Mouse (Mus musculus) liver, embryonic 11.5 days (tissue): ENCODE measurements at regions not wholly inside any gene's neighbourhood (a gene's known extent, or its start where the extent isn't known, plus 50 kb on each side); places are given as distances from the start of the nearest gene placed in this dataset.

ENCODE experiments used
- ATAC-seq: fragments of 200-750 bp; cut with Nextera tagmentation; replicated peaks from 2 replicates; pipeline ENCODE4 v1.8.0; 2017; ENCODE audit warnings: moderate number of reproducible peaks, mild to moderate bottlenecking, moderate TSS enrichment, moderate library complexity; ENCODE audit not compliant: low FRiP score
- DNase-seq: peaks from one replicate; pipeline ENCODE4 v3.0.0-alpha.2; 2017; ENCODE audit warnings: low spot score
- H3K27ac ChIP-seq: fragments of 300-500 bp; sonication (generic); 2 replicates; pipeline ENCODE4 v1.5.1; 2014; ENCODE audit warnings: mild to moderate bottlenecking, low read depth, low read length, control low read depth
- H3K27me3 ChIP-seq: fragments of 300-500 bp; sonication (generic); replicated peaks from 2 replicates; pipeline ENCODE4 v1.6.1; 2014; ENCODE audit warnings: low read length, mixed read lengths; ENCODE audit not compliant: control insufficient read depth, insufficient read depth
- H3K36me3 ChIP-seq: fragments of 300-500 bp; sonication (generic); 2 replicates; pipeline ENCODE4 v1.6.1; 2014; ENCODE audit warnings: mild to moderate bottlenecking, low read length, moderate library complexity, mixed read lengths; ENCODE audit not compliant: control insufficient read depth, insufficient read depth
- H3K4me1 ChIP-seq: fragments of 300-500 bp; sonication (generic); replicated peaks from 2 replicates; pipeline ENCODE4 v1.6.1; 2014; ENCODE audit warnings: low read length, mixed read lengths; ENCODE audit not compliant: control insufficient read depth, insufficient read depth
- H3K4me2 ChIP-seq: fragments of 300-500 bp; sonication (generic); 2 replicates; pipeline ENCODE4 v1.6.1; 2014; ENCODE audit warnings: mild to moderate bottlenecking, control low read depth, moderate library complexity
- H3K4me3 ChIP-seq: fragments of 300-500 bp; sonication (generic); 2 replicates; pipeline ENCODE4 v1.5.1; 2014; ENCODE audit warnings: low read depth, low read length, control low read depth
- H3K9ac ChIP-seq: fragments of 300-500 bp; sonication (generic); 2 replicates; pipeline ENCODE4 v1.6.1; 2014; ENCODE audit warnings: low read depth, low read length, control low read depth
- H3K9me3 ChIP-seq: fragments of 300-500 bp; sonication (generic); 2 replicates; pipeline ENCODE4 v1.6.1; 2016; ENCODE audit warnings: low read length, inconsistent platforms, mixed read lengths; ENCODE audit not compliant: control insufficient read depth
- WGBS: fragments of 180-500 bp; shearing (Covaris S2); extraction: QIAGEN DNeasy Blood & Tissue Kit; methylation state at CpG from one replicate; pipeline ENCODE4 v1.1.7; 2014; 5-methylcytosine and 5-hydroxymethylcytosine counted together

GRCm38 (mm10) chr16:86718982-86719771 is 634.8 kb upstream of the N6amt1 start:
- Histone ChIP-seq H3K4me3 (no peak overlapping the region), H3K4me1 (no peaks in the 10 kb centered on the region), H3K9ac (no peak overlapping the region), H3K9me3 (no peaks in the 10 kb centered on the region), H3K27me3 (no peaks in the 10 kb centered on the region), H3K36me3 (no peaks in the 10 kb centered on the region), H3K4me2 (no peak overlapping the region), H3K27ac (no peak overlapping the region)
- DNase-seq (no peak), ATAC-seq (no peak)
- WGBS = 24% methylated on average over 5 of the region's 5 CpGs

- DNase-seq (no peak), ATAC-seq (no peak)
- Histone ChIP-seq H3K27ac (no peak overlapping the region), H3K36me3 (no peaks in the 10 kb centered on the region), H3K9me3 (no peaks in the 10 kb centered on the region), H3K4me2 (no peak overlapping the region), H3K4me3 (no peak overlapping the region), H3K27me3 (no peaks in the 10 kb centered on the region), H3K9ac (no peak overlapping the region), H3K4me1 (no peaks in the 10 kb centered on the region)
- WGBS = 64% methylated on average over 7 of the region's 7 CpGs
Measured at GRCm38 (mm10) chr16:86718353-86718752, 635.6 kb upstream of the N6amt1 start.

GRCm38 (mm10) chr16:86701700-86702099 is 652.3 kb upstream of the N6amt1 start:
- Histone ChIP-seq H3K36me3 (no peaks in the 10 kb centered on the region), H3K27ac (no peak overlapping the region), H3K4me1 (no peaks in the 10 kb centered on the region), H3K4me2 (no peak overlapping the region), H3K9ac (no peak overlapping the region), H3K4me3 (no peak overlapping the region), H3K27me3 (no peaks in the 10 kb centered on the region), H3K9me3 (no peaks in the 10 kb centered on the region)
- ATAC-seq (no peak), DNase-seq (no peak)
- 54% methylated on average over 4 of the region's 4 CpGs for WGBS

- 41% methylated on average over 3 of the region's 3 CpGs for WGBS
- ATAC-seq (no peak), DNase-seq (no peak)
Measured at GRCm38 (mm10) chr16:86694497-86694896, 659.5 kb upstream of the N6amt1 start.

GRCm38 (mm10) chr16:86659154-86659553 is 694.8 kb upstream of the N6amt1 start:
- no peak for DNase-seq
- H3K9me3 ChIP-seq = no peaks in the 10 kb centered on the region
- H3K27me3 ChIP-seq = no peaks in the 10 kb centered on the region
- no peak overlapping the region for H3K4me3 ChIP-seq
- no peaks in the 10 kb centered on the region for H3K4me1 ChIP-seq
- H3K36me3 ChIP-seq = no peaks in the 10 kb centered on the region
- H3K9ac ChIP-seq = no peak overlapping the region
- ATAC-seq = no peak
- H3K27ac ChIP-seq = no peak overlapping the region
- H3K4me2 ChIP-seq = no peak overlapping the region
- WGBS = 61% methylated on average over 3 of the region's 3 CpGs

More at GRCm38 (mm10) chr16:86694497-86694896, 659.5 kb upstream of the N6amt1 start:
- Histone ChIP-seq H3K36me3 (no peaks in the 10 kb centered on the region), H3K4me3 (no peak overlapping the region), H3K27me3 (no peaks in the 10 kb centered on the region), H3K27ac (no peak overlapping the region), H3K9ac (no peak overlapping the region), H3K4me1 (no peaks in the 10 kb centered on the region), H3K9me3 (no peaks in the 10 kb centered on the region), H3K4me2 (no peak overlapping the region)

GRCm38 (mm10) chr16:86647316-86647715 is 706.7 kb upstream of the N6amt1 start:
- H3K4me3 ChIP-seq = no peak overlapping the region
- no peaks in the 10 kb centered on the region for H3K4me1 ChIP-seq
- H3K27ac ChIP-seq = no peak overlapping the region
- no peaks in the 10 kb centered on the region for H3K9me3 ChIP-seq
- WGBS = 71% methylated on average over 5 of the region's 5 CpGs
- H3K9ac ChIP-seq = no peak overlapping the region
- DNase-seq (no peak), ATAC-seq (no peak)
- H3K27me3 ChIP-seq = no peaks in the 10 kb centered on the region
- H3K36me3 ChIP-seq = no peaks in the 10 kb centered on the region
- no peak overlapping the region for H3K4me2 ChIP-seq

GRCm38 (mm10) chr16:86646753-86647152 is 707.2 kb upstream of the N6amt1 start:
- WGBS = 64% methylated on average over 2 of the region's 2 CpGs
- H3K4me3 ChIP-seq = no peak overlapping the region
- no peaks in the 10 kb centered on the region for H3K36me3 ChIP-seq
- DNase-seq = no peak
- ATAC-seq = no peak
- no peaks in the 10 kb centered on the region for H3K27me3 ChIP-seq
- H3K9ac ChIP-seq = no peak overlapping the region
- no peak overlapping the region for H3K4me2 ChIP-seq
- no peaks in the 10 kb centered on the region for H3K4me1 ChIP-seq
- no peak overlapping the region for H3K27ac ChIP-seq
- no peaks in the 10 kb centered on the region for H3K9me3 ChIP-seq

- no peaks in the 10 kb centered on the region for H3K27me3 ChIP-seq
- no peaks in the 10 kb centered on the region for H3K36me3 ChIP-seq
- H3K4me2 ChIP-seq = no peak overlapping the region
- no peaks in the 10 kb centered on the region for H3K4me1 ChIP-seq
- no peaks in the 10 kb centered on the region for H3K9me3 ChIP-seq
- no peak overlapping the region for H3K27ac ChIP-seq
- WGBS = 63% methylated on average over 1 of the region's 1 CpGs
- no peak overlapping the region for H3K4me3 ChIP-seq
- no peak for ATAC-seq
- no peak for DNase-seq
- no peak overlapping the region for H3K9ac ChIP-seq
Measured at GRCm38 (mm10) chr16:86645436-86645835, 708.5 kb upstream of the N6amt1 start.

GRCm38 (mm10) chr16:86644912-86645312 is 709.1 kb upstream of the N6amt1 start:
- Histone ChIP-seq H3K36me3 (no peaks in the 10 kb centered on the region), H3K27ac (no peak overlapping the region), H3K9ac (no peak overlapping the region), H3K27me3 (no peaks in the 10 kb centered on the region), H3K4me2 (no peak overlapping the region), H3K9me3 (no peaks in the 10 kb centered on the region), H3K4me3 (no peak overlapping the region), H3K4me1 (no peaks in the 10 kb centered on the region)
- ATAC-seq (no peak), DNase-seq (no peak)
- 43% methylated on average over 2 of the region's 2 CpGs for WGBS
